Mouse (Mus musculus) midbrain, embryonic 11.5 days (tissue): ENCODE results near the gene Atp1a3. TPM values are rescaled to one million over a fixed set of nuclear protein-coding genes. Genes with fewer than 3 reads are reported as not detected.
A peak's percentile ranks its signal among the peaks of the same experiment; 100 is the strongest.

Source experiments
- ATAC-seq: fragments of 200-750 bp; cut with Nextera tagmentation; 2 replicates; pipeline ENCODE4 v1.8.0; 2017; ENCODE audit warnings: moderate TSS enrichment, moderate library complexity; ENCODE audit not compliant: low FRiP score
- DNase-seq: peaks from one replicate; pipeline ENCODE4 v3.0.0; 2015; ENCODE audit warnings: low spot score; ENCODE audit errors: missing footprints
- H3K27ac ChIP-seq: fragments of 300-500 bp; sonication (generic); 2 replicates; pipeline ENCODE4 v1.5.1; 2014; ENCODE audit warnings: low read depth, low read length
- H3K27me3 ChIP-seq: fragments of 300-500 bp; sonication (generic); 2 replicates; pipeline ENCODE4 v1.6.1; 2014; ENCODE audit warnings: mild to moderate bottlenecking, low read length, moderate library complexity, mixed read lengths; ENCODE audit not compliant: control insufficient read depth, insufficient read depth
- H3K36me3 ChIP-seq: fragments of 300-500 bp; sonication (generic); 2 replicates; pipeline ENCODE4 v1.6.1; 2014; ENCODE audit warnings: mild to moderate bottlenecking, low read length, moderate library complexity, mixed read lengths; ENCODE audit not compliant: control insufficient read depth, insufficient read depth
- H3K4me1 ChIP-seq: fragments of 300-500 bp; sonication (generic); 2 replicates; pipeline ENCODE4 v1.6.1; 2014; ENCODE audit warnings: low read length; ENCODE audit not compliant: control insufficient read depth, insufficient read depth
- H3K4me2 ChIP-seq: fragments of 300-500 bp; sonication (generic); 2 replicates; pipeline ENCODE4 v1.6.1; 2014; ENCODE audit warnings: mild to moderate bottlenecking, moderate library complexity
- H3K4me3 ChIP-seq: fragments of 300-500 bp; sonication (generic); 2 replicates; pipeline ENCODE4 v1.5.1; 2014; ENCODE audit warnings: low read depth, low read length
- H3K9ac ChIP-seq: fragments of 300-500 bp; sonication (generic); 2 replicates; pipeline ENCODE4 v1.6.1; 2014; ENCODE audit warnings: low read length
- H3K9me3 ChIP-seq: fragments of 300-500 bp; sonication (generic); 2 replicates; pipeline ENCODE4 v1.6.1; 2016; ENCODE audit warnings: low read length; ENCODE audit not compliant: control insufficient read depth
- WGBS: fragments of 180-500 bp; shearing (Covaris S2); extraction: QIAGEN DNeasy Blood & Tissue Kit; methylation state at CpG from one replicate; pipeline ENCODE4 v1.1.7; 2014; 5-methylcytosine and 5-hydroxymethylcytosine counted together
- polyA plus RNA-seq: library from polyadenylated mRNA; unstranded; fragments of >200 nt; fragmentation: Nextera tagmentation; extraction: Ambion mirVana; gene quantifications from 2 replicates; pipeline ENCODE4 v1.2.1, GENCODE M21; 2014

Atp1a3 gene
- polyA plus RNA-seq, 1 experiment from 2014 or later = 34.4 TPM

- Histone ChIP-seq H3K27ac (no peak overlapping the region), H3K4me3 (peak overlapping the region; percentile 34), H3K36me3 (no peaks in the 10 kb centered on the region), H3K9me3 (no peaks in the 10 kb centered on the region), H3K4me2 (peak overlapping the region; percentile 55), H3K9ac (peak overlapping the region; percentile 46), H3K4me1 (peaks cover 18% of the 10 kb centered on the region), H3K27me3 (peaks cover 40% of the 10 kb centered on the region)
- ATAC-seq = no peak
- DNase-seq = peak; percentile 80
- 3% methylated on average over 23 of the region's 33 CpGs for WGBS
Measured at GRCm38 (mm10) chr7:24955226-24955625, 50.5 kb downstream of the Atp1a3 start.

- H3K4me3 ChIP-seq = peak overlapping the region; percentile 34
- peaks cover 45% of the 10 kb centered on the region for H3K27me3 ChIP-seq
- peak overlapping the region; percentile 55 for H3K4me2 ChIP-seq
- 2% methylated on average over 30 of the region's 30 CpGs for WGBS
- no peaks in the 10 kb centered on the region for H3K9me3 ChIP-seq
- no peak for ATAC-seq
- H3K36me3 ChIP-seq = no peaks in the 10 kb centered on the region
- peak; percentile 92 for DNase-seq
- no peak overlapping the region for H3K27ac ChIP-seq
- H3K9ac ChIP-seq = peak overlapping the region; percentile 58
- H3K4me1 ChIP-seq = peaks cover 25% of the 10 kb centered on the region
Measured at GRCm38 (mm10) chr7:24954450-24954849, 51.3 kb downstream of the Atp1a3 start.

GRCm38 (mm10) chr7:24953966-24954365, 51.8 kb downstream of the Atp1a3 start:
- DNase-seq (peak; percentile 91), ATAC-seq (no peak)
- Histone ChIP-seq H3K4me3 (peak overlapping the region; percentile 34), H3K4me2 (peak overlapping the region; percentile 55), H3K27me3 (peaks cover 50% of the 10 kb centered on the region), H3K4me1 (peaks cover 29% of the 10 kb centered on the region), H3K9me3 (no peaks in the 10 kb centered on the region), H3K36me3 (no peaks in the 10 kb centered on the region), H3K27ac (no peak overlapping the region), H3K9ac (peak overlapping the region; percentile 58)
- 0% methylated on average over 24 of the region's 24 CpGs for WGBS

GRCm38 (mm10) chr7:24949958-24950623, 55.7 kb downstream of the Atp1a3 start:
- Histone ChIP-seq H3K4me2 (no peak overlapping the region), H3K36me3 (no peaks in the 10 kb centered on the region), H3K27ac (peak overlapping the region; percentile 40; the same call in 1 of the 2 replicates), H3K4me1 (peaks cover 31% of the 10 kb centered on the region), H3K4me3 (no peak overlapping the region), H3K9ac (no peak overlapping the region), H3K9me3 (no peaks in the 10 kb centered on the region), H3K27me3 (peaks cover 80% of the 10 kb centered on the region)
- 2% methylated on average over 8 of the region's 8 CpGs for WGBS
- DNase-seq (peak; percentile 100), ATAC-seq (peak; percentile 80)

GRCm38 (mm10) chr7:24948774-24949173, 57.0 kb downstream of the Atp1a3 start:
- Histone ChIP-seq H3K4me1 (peaks cover 31% of the 10 kb centered on the region), H3K9ac (no peak overlapping the region; the same call in 1 of the 2 replicates), H3K4me2 (peak overlapping the region; percentile 23; the same call in 1 of the 2 replicates), H3K4me3 (peak overlapping the region; percentile 10; the same call in 1 of the 2 replicates), H3K36me3 (no peaks in the 10 kb centered on the region), H3K9me3 (no peaks in the 10 kb centered on the region), H3K27me3 (peaks cover 83% of the 10 kb centered on the region), H3K27ac (no peak overlapping the region)
- DNase-seq (peak; percentile 91), ATAC-seq (no peak)
- WGBS = 3% methylated on average over 29 of the region's 29 CpGs

- Histone ChIP-seq H3K27ac (no peak overlapping the region), H3K4me1 (peaks cover 31% of the 10 kb centered on the region), H3K4me2 (no peak overlapping the region), H3K27me3 (peaks cover 84% of the 10 kb centered on the region), H3K9ac (no peak overlapping the region), H3K4me3 (no peak overlapping the region), H3K36me3 (no peaks in the 10 kb centered on the region), H3K9me3 (no peaks in the 10 kb centered on the region)
- no peak for ATAC-seq
- 2% methylated on average over 7 of the region's 7 CpGs for WGBS
- peak; percentile 86 for DNase-seq
Measured at GRCm38 (mm10) chr7:24947316-24948048, 58.3 kb downstream of the Atp1a3 start.

GRCm38 (mm10) chr7:24944257-24944950, 61.4 kb downstream of the Atp1a3 start, which contains the start of gene Gm4881:
Gene Gm4881 (minus strand): TSS chr7:24944494.
- WGBS = under 1% methylated on average over 62 of the region's 72 CpGs
- no peak within 1 kb of the TSS for H3K27ac ChIP-seq

GRCm38 (mm10) chr7:24943641-24944040, 62.1 kb downstream of the Atp1a3 start:
- 4% methylated on average over 6 of the region's 6 CpGs for WGBS
- peak; percentile 92 for DNase-seq
- Histone ChIP-seq H3K4me1 (peaks cover 9% of the 10 kb centered on the region), H3K27me3 (peaks cover 78% of the 10 kb centered on the region), H3K9ac (no peak overlapping the region), H3K4me2 (peak overlapping the region; percentile 42), H3K36me3 (no peaks in the 10 kb centered on the region), H3K9me3 (no peaks in the 10 kb centered on the region), H3K4me3 (no peak overlapping the region), H3K27ac (no peak overlapping the region)
- ATAC-seq = no peak

More at GRCm38 (mm10) chr7:24944257-24944950, 61.4 kb downstream of the Atp1a3 start, which contains the start of gene Gm4881:
- DNase-seq (peak; percentile 90), ATAC-seq (no peak)
- peaks cover 84% of the 10 kb centered on the region for H3K27me3 ChIP-seq
- peak within 1 kb of the TSS; percentile 42 for H3K4me2 ChIP-seq
- no peak within 1 kb of the TSS; the same call in 1 of the 2 replicates for H3K9ac ChIP-seq
- H3K4me3 ChIP-seq = peak within 1 kb of the TSS; percentile 22
- peaks cover 14% of the 10 kb centered on the region for H3K4me1 ChIP-seq
- no peaks in the 10 kb centered on the region for H3K9me3 ChIP-seq
- H3K36me3 ChIP-seq = no peaks in the 10 kb centered on the region
